Mouse (Mus musculus) midbrain, embryonic 15.5 days (tissue): ENCODE measurements at regions not wholly inside any gene's neighbourhood (a gene's known extent, or its start where the extent isn't known, plus 50 kb on each side); places are given as distances from the start of the nearest gene placed in this dataset.

Experiments used
- ATAC-seq: fragments of 200-750 bp; cut with Nextera tagmentation; replicated peaks from 2 replicates; pipeline ENCODE4 v1.8.0; 2017; ENCODE audit warnings: moderate TSS enrichment
- H3K27ac ChIP-seq: fragments of 300-500 bp; sonication (generic); 2 replicates; pipeline ENCODE4 v1.5.1; 2015; ENCODE audit warnings: mild to moderate bottlenecking, inconsistent platforms
- H3K27me3 ChIP-seq: fragments of 300-500 bp; sonication (generic); replicated peaks from 2 replicates; pipeline ENCODE4 v1.6.1; 2015; ENCODE audit warnings: inconsistent platforms
- H3K36me3 ChIP-seq: fragments of 300-500 bp; sonication (generic); replicated peaks from 2 replicates; pipeline ENCODE4 v1.6.1; 2015; ENCODE audit warnings: inconsistent platforms
- H3K4me1 ChIP-seq: fragments of 300-500 bp; sonication (generic); 2 replicates; pipeline ENCODE4 v1.6.1; 2015; ENCODE audit warnings: inconsistent platforms
- H3K4me2 ChIP-seq: fragments of 300-500 bp; sonication (generic); 2 replicates; pipeline ENCODE4 v1.6.1; 2015; ENCODE audit warnings: inconsistent platforms, mild to moderate bottlenecking, moderate library complexity
- H3K4me3 ChIP-seq: fragments of 300-500 bp; sonication (generic); 2 replicates; pipeline ENCODE4 v1.5.1; 2015; ENCODE audit warnings: mild to moderate bottlenecking, inconsistent platforms
- H3K9ac ChIP-seq: fragments of 300-500 bp; sonication (generic); 2 replicates; pipeline ENCODE4 v1.6.1; 2015; ENCODE audit warnings: mild to moderate bottlenecking, inconsistent platforms
- H3K9me3 ChIP-seq: fragments of 300-500 bp; sonication (generic); 2 replicates; pipeline ENCODE4 v1.6.1; 2016; ENCODE audit warnings: inconsistent platforms
- WGBS: fragments of 180-500 bp; shearing (Covaris S2); methylation state at CpG from one replicate; pipeline ENCODE4 v1.1.7; 2015; ENCODE audit warnings: mixed read lengths; 5-methylcytosine and 5-hydroxymethylcytosine counted together

- ATAC-seq: peak; percentile 99
- Histone ChIP-seq H3K27me3 (peaks cover 8% of the 10 kb centered on the region; the same call in 1 of the 2 replicates), H3K9ac (peak overlapping the region; percentile 77), H3K36me3 (no peaks in the 10 kb centered on the region), H3K4me2 (peak overlapping the region; percentile 93), H3K27ac (peak overlapping the region; percentile 67), H3K4me3 (peak overlapping the region; percentile 68), H3K9me3 (no peaks in the 10 kb centered on the region), H3K4me1 (no peaks in the 10 kb centered on the region; the same call in 1 of the 2 replicates)
- WGBS: 5% methylated on average over 51 of the region's 51 CpGs
Measured at GRCm38 (mm10) chr13:80962789-80963590, 79.8 kb downstream of the Arrdc3 start.

GRCm38 (mm10) chr13:80963591-80963940, 80.4 kb downstream of the Arrdc3 start:
- peaks cover 8% of the 10 kb centered on the region; the same call in 1 of the 2 replicates for H3K27me3 ChIP-seq
- H3K4me2 ChIP-seq: peak overlapping the region; percentile 93
- no peak overlapping the region for H3K9ac ChIP-seq
- no peak overlapping the region for H3K27ac ChIP-seq
- ATAC-seq: no peak; the same call in 1 of the 2 replicates
- WGBS: 78% methylated on average over 11 of the region's 11 CpGs
- H3K36me3 ChIP-seq: no peaks in the 10 kb centered on the region
- no peaks in the 10 kb centered on the region; the same call in 1 of the 2 replicates for H3K4me1 ChIP-seq
- H3K4me3 ChIP-seq: peak overlapping the region; percentile 68
- H3K9me3 ChIP-seq: no peaks in the 10 kb centered on the region

- no peak overlapping the region for H3K4me2 ChIP-seq
- H3K27me3 ChIP-seq: no peaks in the 10 kb centered on the region
- no peak overlapping the region for H3K27ac ChIP-seq
- 83% methylated on average over 3 of the region's 3 CpGs for WGBS
- H3K9me3 ChIP-seq: no peaks in the 10 kb centered on the region
- no peaks in the 10 kb centered on the region for H3K4me1 ChIP-seq
- no peaks in the 10 kb centered on the region for H3K36me3 ChIP-seq
- ATAC-seq: no peak
- no peak overlapping the region for H3K9ac ChIP-seq
- no peak overlapping the region for H3K4me3 ChIP-seq
Measured at GRCm38 (mm10) chr13:80971664-80972063, 88.5 kb downstream of the Arrdc3 start.

- Histone ChIP-seq H3K4me2 (no peak overlapping the region), H3K9ac (no peak overlapping the region), H3K27me3 (no peaks in the 10 kb centered on the region), H3K9me3 (no peaks in the 10 kb centered on the region), H3K4me3 (no peak overlapping the region), H3K36me3 (no peaks in the 10 kb centered on the region), H3K4me1 (no peaks in the 10 kb centered on the region), H3K27ac (no peak overlapping the region)
- no peak for ATAC-seq
- 43% methylated on average over 1 of the region's 1 CpGs for WGBS
Measured at GRCm38 (mm10) chr13:80974424-80974823, 91.2 kb downstream of the Arrdc3 start.

- Histone ChIP-seq H3K4me1 (no peaks in the 10 kb centered on the region), H3K36me3 (no peaks in the 10 kb centered on the region), H3K4me3 (no peak overlapping the region), H3K27me3 (no peaks in the 10 kb centered on the region), H3K9ac (no peak overlapping the region), H3K27ac (no peak overlapping the region), H3K9me3 (no peaks in the 10 kb centered on the region), H3K4me2 (no peak overlapping the region)
- WGBS: 88% methylated on average over 3 of the region's 3 CpGs
- ATAC-seq: no peak
Measured at GRCm38 (mm10) chr13:80977266-80977665, 94.1 kb downstream of the Arrdc3 start.

- no peaks in the 10 kb centered on the region for H3K4me1 ChIP-seq
- WGBS: 86% methylated on average over 2 of the region's 2 CpGs
- H3K4me3 ChIP-seq: no peak overlapping the region
- H3K9me3 ChIP-seq: no peaks in the 10 kb centered on the region
- no peak overlapping the region for H3K9ac ChIP-seq
- no peak for ATAC-seq
- no peak overlapping the region for H3K27ac ChIP-seq
- no peaks in the 10 kb centered on the region for H3K27me3 ChIP-seq
- H3K4me2 ChIP-seq: no peak overlapping the region
- H3K36me3 ChIP-seq: no peaks in the 10 kb centered on the region
Measured at GRCm38 (mm10) chr13:80981201-80981600, 98.0 kb downstream of the Arrdc3 start.

GRCm38 (mm10) chr13:80986657-80987056, 103.5 kb downstream of the Arrdc3 start:
- Histone ChIP-seq H3K9ac (no peak overlapping the region), H3K4me3 (no peak overlapping the region), H3K9me3 (no peaks in the 10 kb centered on the region), H3K4me1 (no peaks in the 10 kb centered on the region), H3K27ac (no peak overlapping the region), H3K36me3 (no peaks in the 10 kb centered on the region), H3K27me3 (no peaks in the 10 kb centered on the region), H3K4me2 (no peak overlapping the region)
- no peak for ATAC-seq
- WGBS: 12% methylated on average over 4 of the region's 4 CpGs

GRCm38 (mm10) chr13:80989756-80990155, 106.6 kb downstream of the Arrdc3 start:
- WGBS: 84% methylated on average over 5 of the region's 5 CpGs

GRCm38 (mm10) chr13:80992342-80992741, 109.2 kb downstream of the Arrdc3 start:
- no peak for ATAC-seq

More at GRCm38 (mm10) chr13:80989756-80990155, 106.6 kb downstream of the Arrdc3 start:
- no peaks in the 10 kb centered on the region for H3K4me1 ChIP-seq
- H3K4me2 ChIP-seq: no peak overlapping the region
- no peak overlapping the region for H3K4me3 ChIP-seq
- no peak overlapping the region for H3K9ac ChIP-seq
- no peaks in the 10 kb centered on the region for H3K36me3 ChIP-seq
- H3K9me3 ChIP-seq: no peaks in the 10 kb centered on the region
- ATAC-seq: no peak
- no peak overlapping the region for H3K27ac ChIP-seq
- no peaks in the 10 kb centered on the region for H3K27me3 ChIP-seq

GRCm38 (mm10) chr13:81008864-81009766, 125.9 kb downstream of the Arrdc3 start:
- no peak for ATAC-seq
- Histone ChIP-seq H3K9me3 (no peaks in the 10 kb centered on the region), H3K9ac (no peak overlapping the region), H3K36me3 (no peaks in the 10 kb centered on the region), H3K27ac (no peak overlapping the region), H3K4me1 (no peaks in the 10 kb centered on the region), H3K4me2 (no peak overlapping the region), H3K27me3 (no peaks in the 10 kb centered on the region), H3K4me3 (no peak overlapping the region)
- 57% methylated on average over 5 of the region's 5 CpGs for WGBS

More at GRCm38 (mm10) chr13:80992342-80992741, 109.2 kb downstream of the Arrdc3 start:
- Histone ChIP-seq H3K4me3 (no peak overlapping the region), H3K36me3 (no peaks in the 10 kb centered on the region), H3K4me1 (no peaks in the 10 kb centered on the region), H3K9ac (no peak overlapping the region), H3K27ac (no peak overlapping the region), H3K27me3 (no peaks in the 10 kb centered on the region), H3K4me2 (no peak overlapping the region), H3K9me3 (no peaks in the 10 kb centered on the region)
- 75% methylated on average over 2 of the region's 2 CpGs for WGBS

- no peak overlapping the region for H3K4me3 ChIP-seq
- no peaks in the 10 kb centered on the region for H3K27me3 ChIP-seq
- H3K4me2 ChIP-seq: no peak overlapping the region
- ATAC-seq: no peak
- no peaks in the 10 kb centered on the region for H3K4me1 ChIP-seq
- 85% methylated on average over 1 of the region's 1 CpGs for WGBS
- H3K36me3 ChIP-seq: no peaks in the 10 kb centered on the region
- no peak overlapping the region for H3K9ac ChIP-seq
- no peaks in the 10 kb centered on the region for H3K9me3 ChIP-seq
- no peak overlapping the region for H3K27ac ChIP-seq
Measured at GRCm38 (mm10) chr13:81013953-81014352, 130.8 kb downstream of the Arrdc3 start.

- H3K4me1 ChIP-seq: no peaks in the 10 kb centered on the region
- H3K9ac ChIP-seq: no peak overlapping the region
- H3K27me3 ChIP-seq: no peaks in the 10 kb centered on the region
- H3K4me2 ChIP-seq: no peak overlapping the region
- no peak overlapping the region for H3K4me3 ChIP-seq
- WGBS: 77% methylated on average over 3 of the region's 3 CpGs
- H3K36me3 ChIP-seq: no peaks in the 10 kb centered on the region
- H3K9me3 ChIP-seq: no peaks in the 10 kb centered on the region
- no peak for ATAC-seq
- no peak overlapping the region for H3K27ac ChIP-seq
Measured at GRCm38 (mm10) chr13:81020106-81020747, 137.0 kb downstream of the Arrdc3 start.
